In genomic region chr8:125133685-125134114, GRCm38 (mm10) we compare ENCODE assay signal across 7 mouse cellular contexts.
DNase-seq lines count a peak whose midpoint lies in the region; ATAC-seq and TF ChIP-seq lines count a peak whose summit lies in the region.

No protein-coding gene starts in this region.

- peak overlapping the region; percentile 8 to 13 for H3K4me3 ChIP-seq in MEL (ENCODE audit: control insufficient read depth in 1 of 2, insufficient read depth in 1 of 2, low read depth in 2 of 2, low read length in 2 of 2)
- H3K4me3 ChIP-seq in heart, embryonic 14.5 days (ENCODE audit: control insufficient read depth in 1 of 2, insufficient read depth in 1 of 2, low read depth in 1 of 2, low read length in 2 of 2) = no peak overlapping the region
- no peak overlapping the region for H3K4me3 ChIP-seq in forebrain, postnatal 0 days (ENCODE audit: low read depth, low read length)

- no peak for ATAC-seq in heart, embryonic 14.5 days (ENCODE audit: insufficient number of reproducible peaks, insufficient read depth, low FRiP score, low read depth)
- no peak for ATAC-seq in forebrain, postnatal 0 days

- peak overlapping the region; percentile 28 for H3K9ac ChIP-seq in MEL (ENCODE audit: control insufficient read depth, low read depth, low read length, poor library complexity, severe bottlenecking)
- no peak overlapping the region for H3K9ac ChIP-seq in heart, embryonic 14.5 days (ENCODE audit: low read length)
- H3K9ac ChIP-seq in forebrain, postnatal 0 days = no peak overlapping the region

- peak overlapping the region; percentile 79 for H3K27ac ChIP-seq in MEL (ENCODE audit: control insufficient read depth, low read depth, low read length)
- no peak overlapping the region for H3K27ac ChIP-seq in heart, embryonic 14.5 days (replicated peaks in 1 of 2; ENCODE audit: control insufficient read depth in 1 of 2, insufficient read depth in 1 of 2, low read depth in 2 of 2, low read length in 2 of 2)
- no peak overlapping the region for H3K27ac ChIP-seq in forebrain, postnatal 0 days (ENCODE audit: low read depth, low read length)

- no peaks in the 10 kb centered on the region for H3K27me3 ChIP-seq in MEL (ENCODE audit: control insufficient read depth in 1 of 2, insufficient read depth in 2 of 2, low read length in 2 of 2)
- no peaks in the 10 kb centered on the region for H3K27me3 ChIP-seq in heart, embryonic 14.5 days (ENCODE audit: control insufficient read depth, insufficient read depth, low read length)
- H3K27me3 ChIP-seq in forebrain, postnatal 0 days (ENCODE audit: insufficient read depth, low read length) = no peaks in the 10 kb centered on the region

- no peak for TF ChIP-seq CTCF in MEL (IDR thresholded peaks at IDR 0.05 in 2 of 3, conservative IDR thresholded peaks at IDR 0.05 in 1 of 3; ENCODE audit: control insufficient read depth in 1 of 3, insufficient read depth in 1 of 3, low read depth in 2 of 3, low read length in 3 of 3, poor library complexity in 1 of 3, severe bottlenecking in 1 of 3)
- TF ChIP-seq CTCF in forebrain, postnatal 0 days (IDR thresholded peaks at IDR 0.05; ENCODE audit: low read depth) = no peak

- 23% methylated on average over 11 of the region's 11 CpGs for WGBS in heart, embryonic 14.5 days
- WGBS in forebrain, postnatal 0 days = 64% methylated on average over 11 of the region's 11 CpGs

- peak; percentile 86 for DNase-seq in MEL (ENCODE audit: low read depth, low spot score)
- peak; percentile 49 for DNase-seq in adrenal gland, adult 2 months
- DNase-seq in left cerebral cortex, adult 9 months (ENCODE audit: low spot score in 2 of 2) = peak; percentile 13 to 64
- DNase-seq in right cerebral cortex, postnatal 25 days = peak; percentile 43
- no peak for DNase-seq in embryo, embryonic 9.5 days (ENCODE audit: extremely low spot score)
- no peak for DNase-seq in forebrain, postnatal 0 days

- no peaks in the 10 kb centered on the region; the same call in 1 of the 2 replicates for H3K79me2 ChIP-seq in MEL (ENCODE audit: control insufficient read depth, insufficient read depth, low read length, poor library complexity)

- H3K4me1 ChIP-seq in MEL (ENCODE audit: control insufficient read depth in 1 of 2, insufficient read depth in 2 of 2, low read length in 2 of 2) = peaks cover 11 to 56% of the 10 kb centered on the region in 2 experiments
- peaks cover 16 to 22% of the 10 kb centered on the region in 2 experiments for H3K4me1 ChIP-seq in heart, embryonic 14.5 days (ENCODE audit: control insufficient read depth in 2 of 2, insufficient read depth in 2 of 2, low read length in 2 of 2)
- H3K4me1 ChIP-seq in forebrain, postnatal 0 days (ENCODE audit: insufficient read depth) = 0 out of 2 replicates have a peak, but pooled peaks cover under 1% of the 10 kb centered on the region

- peak overlapping the region; percentile 11; the same call in 1 of the 2 replicates for H3K4me2 ChIP-seq in heart, embryonic 14.5 days (ENCODE audit: low read length)
- H3K4me2 ChIP-seq in forebrain, postnatal 0 days (ENCODE audit: low read depth) = no peak overlapping the region

- no peak for TF ChIP-seq RAD21 in MEL (IDR thresholded peaks at IDR 0.05; ENCODE audit: low read depth, low read length)

- TF ChIP-seq POLR2A in MEL (IDR thresholded peaks at IDR 0.05; ENCODE audit: control insufficient read depth in 1 of 2, insufficient read depth in 1 of 2, low read depth in 1 of 2, low read length in 2 of 2, poor library complexity in 1 of 2) = no peak

- TF ChIP-seq EP300 in MEL (IDR thresholded peaks at IDR 0.05; ENCODE audit: low read depth in 1 of 2, low read length in 2 of 2) = peak; percentile 94 to 97

- H3K9me3 ChIP-seq in MEL (replicated peaks; ENCODE audit: insufficient read depth, low read length) = no peaks in the 10 kb centered on the region
- no peaks in the 10 kb centered on the region for H3K9me3 ChIP-seq in heart, embryonic 14.5 days (ENCODE audit: control insufficient read depth, low read length)
- no peaks in the 10 kb centered on the region for H3K9me3 ChIP-seq in forebrain, postnatal 0 days (ENCODE audit: low read length)

- H3K36me3 ChIP-seq in MEL (ENCODE audit: control insufficient read depth in 1 of 2, insufficient read depth in 2 of 2, low read length in 2 of 2) = peaks cover 0 to 48% of the 10 kb centered on the region in 2 experiments; a peak in 2 of 4 replicates
- H3K36me3 ChIP-seq in heart, embryonic 14.5 days (ENCODE audit: control insufficient read depth, insufficient read depth, low read length) = no peaks in the 10 kb centered on the region
- no peaks in the 10 kb centered on the region for H3K36me3 ChIP-seq in forebrain, postnatal 0 days (ENCODE audit: insufficient read depth)

TF ChIP-seq in MEL, 35 proteins besides CTCF, POLR2A, EP300 and RAD21:
- no peak for TF ChIP-seq NELFE (IDR thresholded peaks at IDR 0.05; ENCODE audit: low read depth, low read length)
- TF ChIP-seq MYC (IDR thresholded peaks at IDR 0.05; ENCODE audit: low read depth, low read length) = peak; percentile 75
- no peak; the same call in 1 of the 2 replicates for TF ChIP-seq MAFK (IDR thresholded peaks at IDR 0.05; ENCODE audit: borderline replicate concordance, low read depth, low read length)
- peak; percentile 82; the same call in 1 of the 2 replicates for TF ChIP-seq JUND (IDR thresholded peaks at IDR 0.05; ENCODE audit: low read depth, low read length)
- TF ChIP-seq ZC3H11A (IDR thresholded peaks at IDR 0.05; ENCODE audit: low read depth, low read length) = no peak
- peak; percentile 90 for TF ChIP-seq RCOR1 (IDR thresholded peaks at IDR 0.05; ENCODE audit: low read depth, low read length)
- peak; percentile 85 for TF ChIP-seq SIN3A (IDR thresholded peaks at IDR 0.05; ENCODE audit: low read length)
- TF ChIP-seq ETS1 (IDR thresholded peaks at IDR 0.05; ENCODE audit: low read depth, low read length) = peak; percentile 93
- peak; percentile 61 for TF ChIP-seq MYB (IDR thresholded peaks at IDR 0.05; ENCODE audit: low read depth, low read length)
- peak; percentile 70 for TF ChIP-seq MAX (IDR thresholded peaks at IDR 0.05; ENCODE audit: low read length)
- TF ChIP-seq GATA1 (IDR thresholded peaks at IDR 0.05; ENCODE audit: low read depth, low read length) = peak; percentile 98
- peak; percentile 96 for TF ChIP-seq TCF12 (IDR thresholded peaks at IDR 0.05; ENCODE audit: low read depth, low read length)
- TF ChIP-seq NRF1 (IDR thresholded peaks at IDR 0.05; ENCODE audit: insufficient read depth, low read depth, low read length, poor library complexity, severe bottlenecking) = no peak
- 0 out of 2 replicates have a peak, but pooled peaks have one; percentile 39 for TF ChIP-seq TBP (IDR thresholded peaks at IDR 0.05; ENCODE audit: low read depth, low read length)
- TF ChIP-seq USF1 (IDR thresholded peaks at IDR 0.05; ENCODE audit: low read depth, low read length) = peak; percentile 47; the same call in 1 of the 2 replicates
- peak; percentile 88 for TF ChIP-seq BHLHE40 (IDR thresholded peaks at IDR 0.05; ENCODE audit: borderline replicate concordance, low read depth, low read length)
- TF ChIP-seq ELF1 (IDR thresholded peaks at IDR 0.05; ENCODE audit: low read depth, low read length) = peak; percentile 45; the same call in 1 of the 2 replicates
- TF ChIP-seq MAZ (IDR thresholded peaks at IDR 0.05; ENCODE audit: low read depth, low read length) = peak; percentile 61; the same call in 1 of the 2 replicates
- TF ChIP-seq E2F4 (IDR thresholded peaks at IDR 0.05; ENCODE audit: borderline replicate concordance, low read depth, low read length) = no peak
- TF ChIP-seq TAL1 (IDR thresholded peaks at IDR 0.05; ENCODE audit: low read length) = peak; percentile 88
- TF ChIP-seq MXI1 (IDR thresholded peaks at IDR 0.05; ENCODE audit: low read depth, low read length) = peak; percentile 79
- peak; percentile 61; the same call in 1 of the 2 replicates for TF ChIP-seq ZNF384 (IDR thresholded peaks at IDR 0.05; ENCODE audit: low read depth, low read length)
- TF ChIP-seq ZKSCAN1 (IDR thresholded peaks at IDR 0.05; ENCODE audit: low read depth, low read length) = no peak
TF ChIP-seq in MEL: peak in this region for 17.

Comparison
In these comparisons a context has a peak if more than half of its experiments do, and no peak if none do; other contexts are left out.
1. DNase-seq: peak in MEL (single experiment), adrenal gland, adult 2 months (single experiment), left cerebral cortex, adult 9 months (2 of 2) and right cerebral cortex, postnatal 25 days (single experiment); none in embryo, embryonic 9.5 days (single experiment) and forebrain, postnatal 0 days (single experiment).
2. H3K4me3 ChIP-seq: peak in MEL (2 of 2); none in heart, embryonic 14.5 days (0 of 2) and forebrain, postnatal 0 days (single experiment).